Mouse (Mus musculus) small intestine, adult 2 months (tissue): ENCODE data around the gene Samd1.

Experiments
- CTCF ChIP-seq: fragments of 200-500 bp; IDR thresholded peaks from 2 replicates; pipeline ENCODE4 v1.5.1; 2012; ENCODE audit warnings: low read depth, mild to moderate bottlenecking, control low read depth, inconsistent platforms, low read length, moderate library complexity, mixed read lengths; ENCODE audit not compliant: insufficient replicate concordance, insufficient read length; ENCODE audit errors: extremely low read depth
- POLR2A ChIP-seq: fragments of 200-500 bp; IDR thresholded peaks from 2 replicates; pipeline ENCODE4 v1.6.1; 2012; ENCODE audit warnings: low read depth, mild to moderate bottlenecking, control low read depth, inconsistent platforms, low read length, moderate library complexity

DNA sequence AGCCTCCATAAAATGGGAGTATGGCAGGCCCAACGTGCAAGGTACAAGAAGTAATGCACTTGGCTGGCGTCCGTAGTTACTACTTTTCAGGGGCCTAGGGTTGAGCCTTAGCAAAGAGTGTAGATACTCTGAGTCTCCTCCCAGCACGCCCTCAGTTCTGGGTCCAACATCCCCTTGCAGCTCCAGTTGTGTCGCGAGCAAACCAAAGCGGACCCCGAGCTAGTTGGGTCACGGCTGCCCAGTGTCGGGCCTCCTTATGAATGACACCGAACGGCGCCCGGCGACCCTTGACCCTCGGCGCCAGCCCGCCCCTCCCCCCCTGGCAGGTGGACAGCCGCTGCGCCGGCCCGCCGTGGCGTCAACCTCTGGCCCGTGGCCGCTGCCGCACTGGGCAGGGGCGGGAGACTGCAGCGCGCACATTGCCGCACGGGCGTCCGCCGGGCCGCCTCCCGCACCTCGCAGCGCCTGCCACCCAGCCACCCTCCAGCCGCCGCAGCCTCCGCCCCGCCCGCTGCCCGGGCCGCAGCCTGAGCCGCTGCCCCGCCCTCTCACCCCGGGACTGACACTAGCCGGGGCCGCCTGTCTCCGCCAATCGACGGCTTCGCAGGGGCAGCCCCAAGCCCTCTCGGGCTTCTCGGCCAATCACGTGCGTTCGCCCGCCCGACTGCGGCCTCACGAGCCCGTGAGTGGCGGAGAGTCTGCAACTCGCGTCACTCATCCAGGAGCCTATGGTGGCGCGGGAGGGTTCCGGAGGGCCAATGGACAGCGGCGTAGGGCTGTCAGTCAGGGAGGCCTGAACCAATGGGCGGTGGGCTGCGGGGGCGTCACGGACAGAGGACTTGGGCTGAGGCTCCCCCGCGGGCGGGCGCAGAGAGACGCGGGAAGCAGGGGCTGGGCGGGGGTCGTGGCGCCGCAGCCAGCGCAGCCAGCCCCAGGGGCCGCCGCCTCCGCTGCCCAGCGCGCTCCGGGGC, 25.0 kb upstream of the Samd1 start, which contains the start of gene Prkaca:
- TF ChIP-seq CTCF (no peak), POLR2A (0 out of 2 replicates have a peak, but pooled peaks have one; percentile 58)
